Mouse (Mus musculus) ovary, adult 18-20 months (tissue): Measurements from ENCODE around the gene Leng1.
"Not testable (repeated sequence)": the region's sequence is repeated elsewhere in the genome, so short reads cannot be mapped to it uniquely, and the experiment has no call there.

ENCODE experiments used
- DNase-seq: peaks from one replicate; pipeline ENCODE4 v3.0.0; 2022; ENCODE audit warnings: low spot score, mixed read lengths

Leng1 gene

GRCm38 (mm10) chr7:3665215-3666114, at the start of gene Leng1:
Gene Leng1 (minus strand): TSS chr7:3665840.
- DNase-seq = peak; percentile 98

GRCm38 (mm10) chr7:3715249-3715648, 49.6 kb upstream of the Leng1 start:
- no peak for DNase-seq

GRCm38 (mm10) chr7:3712264-3712942, 46.8 kb upstream of the Leng1 start:
- no peak for DNase-seq

- DNase-seq = no peak
Observed at GRCm38 (mm10) chr7:3709000-3709399, 43.4 kb upstream of the Leng1 start.

GRCm38 (mm10) chr7:3708447-3708980, 42.9 kb upstream of the Leng1 start:
- DNase-seq = not testable (repeated sequence)

GRCm38 (mm10) chr7:3707568-3708413, 42.2 kb upstream of the Leng1 start:
- DNase-seq = no peak

- DNase-seq = no peak
Observed at GRCm38 (mm10) chr7:3707027-3707426, 41.4 kb upstream of the Leng1 start.

GRCm38 (mm10) chr7:3706343-3706934, 40.8 kb upstream of the Leng1 start:
- DNase-seq = no peak

- no peak for DNase-seq
Observed at GRCm38 (mm10) chr7:3705911-3706310, 40.3 kb upstream of the Leng1 start.

GRCm38 (mm10) chr7:3705461-3705860, 39.8 kb upstream of the Leng1 start:
- DNase-seq = not testable (repeated sequence)

- no peak for DNase-seq
Observed at GRCm38 (mm10) chr7:3704475-3704874, 38.8 kb upstream of the Leng1 start.

GRCm38 (mm10) chr7:3703879-3704441, 38.3 kb upstream of the Leng1 start, which contains the start of gene Rps9:
Gene Rps9 (plus strand): TSS chr7:3703993.
- DNase-seq = peak; percentile 91

- DNase-seq = no peak
Observed at GRCm38 (mm10) chr7:3703148-3703878, 37.7 kb upstream of the Leng1 start.

- no peak for DNase-seq
Observed at GRCm38 (mm10) chr7:3698471-3698870, 32.8 kb upstream of the Leng1 start.

- not testable (repeated sequence) for DNase-seq
Observed at GRCm38 (mm10) chr7:3694949-3695305, 29.3 kb upstream of the Leng1 start.

GRCm38 (mm10) chr7:3694076-3694948, 28.7 kb upstream of the Leng1 start:
- DNase-seq = peak; percentile 78

- DNase-seq = no peak
Observed at GRCm38 (mm10) chr7:3693809-3694075, 28.1 kb upstream of the Leng1 start.

GRCm38 (mm10) chr7:3692987-3693808, 27.6 kb upstream of the Leng1 start, which contains the start of gene Mboat7:
Gene Mboat7 (minus strand): TSS chr7:3693523.
- peak; percentile 95 for DNase-seq
